Mouse (Mus musculus): ENCODE results near the gene Gm42688. TPM values are rescaled to one million over a fixed set of nuclear protein-coding genes. Genes with fewer than 3 reads are reported as not detected.
A peak's percentile ranks its signal among the peaks of the same experiment; 100 is the strongest.
"Not testable (repeated sequence)": the region's sequence is repeated elsewhere in the genome, so short reads cannot be mapped to it uniquely, and the experiment has no call there.

Gm42688 gene
- polyA plus RNA-seq, 1 experiment from 2014 or later, result 2.9 TPM

- peaks cover 6% of the 10 kb centered on the region; the same call in 1 of the 2 replicates for H3K36me3 ChIP-seq (ENCODE audit: control insufficient read depth, insufficient read depth, low read length)
- H3K27me3 ChIP-seq (ENCODE audit: control insufficient read depth, insufficient read depth, low read depth, low read length), result peaks cover 7% of the 10 kb centered on the region
- H3K27ac ChIP-seq (ENCODE audit: low read length), result no peak within 1 kb of the TSS
- peak within 1 kb of the TSS; percentile 81 for H3K4me2 ChIP-seq (ENCODE audit: low read depth, low read length)
- peak; percentile 83 for ATAC-seq (ENCODE audit: low read depth)
- no peaks in the 10 kb centered on the region for H3K9me3 ChIP-seq (ENCODE audit: control insufficient read depth, low read length)
- H3K4me1 ChIP-seq (replicated peaks; ENCODE audit: control insufficient read depth, insufficient read depth, low read length), result peaks cover 8% of the 10 kb centered on the region
- H3K4me3 ChIP-seq (ENCODE audit: low read length), result peak within 1 kb of the TSS; percentile 56
- H3K9ac ChIP-seq (ENCODE audit: low read length), result peak within 1 kb of the TSS; percentile 54
- WGBS, result 2% methylated on average over 32 of the region's 32 CpGs
These were observed 54.9 kb downstream of the Gm42688 start, which contains the start of the genes Wdr54 and 1700003E16Rik for GRCm38 (mm10) chr6:83156259-83156684. TSS of gene Wdr54 (minus strand) at chr6:83156397. TSS of gene 1700003E16Rik (plus strand) at chr6:83156404.

- not testable (repeated sequence) for H3K4me2 ChIP-seq (ENCODE audit: low read depth, low read length); H3K4me3 ChIP-seq (ENCODE audit: low read length); H3K9me3 ChIP-seq (ENCODE audit: control insufficient read depth, low read length); H3K27ac ChIP-seq (ENCODE audit: low read length); H3K36me3 ChIP-seq (ENCODE audit: control insufficient read depth, insufficient read depth, low read length); H3K9ac ChIP-seq (ENCODE audit: low read length); ATAC-seq (ENCODE audit: low read depth)
- H3K4me1 ChIP-seq (replicated peaks; ENCODE audit: control insufficient read depth, insufficient read depth, low read length), result peaks cover 18% of the 10 kb centered on the region
- H3K27me3 ChIP-seq (ENCODE audit: control insufficient read depth, insufficient read depth, low read depth, low read length), result peaks cover 22% of the 10 kb centered on the region
- WGBS, result 13% methylated on average over 3 of the region's 3 CpGs
These were observed 58.0 kb downstream of the Gm42688 start for GRCm38 (mm10) chr6:83159456-83159855.

MicroRNA genes within 50 kb of the gene (microRNA counts, 519-probe panel; counts per million panel counts)
- 368 counts per million, percentile 2 among the panel's probes with 10 or more counts for microRNA mmu-miR-3470a+mmu-miR-3470b

Small RNAs within 50 kb of the gene (microRNA-seq; reads per million reads assigned to microRNA genes)
- gene Mir3470a, result not detected

Other genes with a start within 250 kb of the Gm42688 start
- gene Sema4f, start 161.8 kb upstream of the Gm42688 start, polyA plus RNA-seq (2015; fragmentation: Nextera tagmentation; extraction: Ambion mirVana), result 14.2 and 14.5 TPM in 2 replicates
- gene M1ap, start 154.7 kb upstream of the Gm42688 start, polyA plus RNA-seq (2015; fragmentation: Nextera tagmentation; extraction: Ambion mirVana), result 2.2 and 2.4 TPM in 2 replicates
- gene Dok1, start 68.1 kb upstream of the Gm42688 start, polyA plus RNA-seq (2015; fragmentation: Nextera tagmentation; extraction: Ambion mirVana), result 16.7 and 17.6 TPM in 2 replicates
- 25.5 and 26.0 TPM in 2 replicates for gene Loxl3, start 67.4 kb upstream of the Gm42688 start, polyA plus RNA-seq (2015; fragmentation: Nextera tagmentation; extraction: Ambion mirVana)
- 195 and 211 TPM in 2 replicates for gene Aup1, start 47.1 kb upstream of the Gm42688 start, polyA plus RNA-seq (2015; fragmentation: Nextera tagmentation; extraction: Ambion mirVana)
- gene Htra2, start 46.3 kb upstream of the Gm42688 start, polyA plus RNA-seq (2015; fragmentation: Nextera tagmentation; extraction: Ambion mirVana), result 61.8 and 64.9 TPM in 2 replicates
- 1.9 and 2.0 TPM in 2 replicates for gene Dqx1, start 43.8 kb upstream of the Gm42688 start, polyA plus RNA-seq (2015; fragmentation: Nextera tagmentation; extraction: Ambion mirVana)
- gene Tlx2, start 31.3 kb upstream of the Gm42688 start, polyA plus RNA-seq (2015; fragmentation: Nextera tagmentation; extraction: Ambion mirVana), result 0.52 and 0.79 TPM in 2 replicates
- gene Pcgf1, start 23.7 kb upstream of the Gm42688 start, polyA plus RNA-seq (2015; fragmentation: Nextera tagmentation; extraction: Ambion mirVana), result 31.7 and 32.5 TPM in 2 replicates
- 0.59 and 0.89 TPM in 2 replicates for gene Lbx2, start 15.2 kb upstream of the Gm42688 start, polyA plus RNA-seq (2015; fragmentation: Nextera tagmentation; extraction: Ambion mirVana)
- 1.1 and 3.7 TPM in 2 replicates for gene Ccdc142, start within 50 bp of the Gm42688 start, polyA plus RNA-seq (2015; fragmentation: Nextera tagmentation; extraction: Ambion mirVana)
- gene Mrpl53, start 7.4 kb downstream of the Gm42688 start, polyA plus RNA-seq (2015; fragmentation: Nextera tagmentation; extraction: Ambion mirVana), result 137 and 138 TPM in 2 replicates
- gene Mogs, start 13.9 kb downstream of the Gm42688 start, polyA plus RNA-seq (2015; fragmentation: Nextera tagmentation; extraction: Ambion mirVana), result 9.0 and 13.7 TPM in 2 replicates
- 109 and 111 TPM in 2 replicates for gene Wbp1, start 19.9 kb downstream of the Gm42688 start, polyA plus RNA-seq (2015; fragmentation: Nextera tagmentation; extraction: Ambion mirVana)
- gene Ino80b, start 23.8 kb downstream of the Gm42688 start, polyA plus RNA-seq (2015; fragmentation: Nextera tagmentation; extraction: Ambion mirVana), result 13.7 and 14.5 TPM in 2 replicates
- gene Rtkn, start 33.8 kb downstream of the Gm42688 start, polyA plus RNA-seq (2015; fragmentation: Nextera tagmentation; extraction: Ambion mirVana), result 44.4 and 47.5 TPM in 2 replicates
- gene Wdr54, start 54.8 kb downstream of the Gm42688 start, polyA plus RNA-seq (2015; fragmentation: Nextera tagmentation; extraction: Ambion mirVana), result 7.2 and 7.6 TPM in 2 replicates
- gene 1700003E16Rik, start 54.8 kb downstream of the Gm42688 start, polyA plus RNA-seq (2015; fragmentation: Nextera tagmentation; extraction: Ambion mirVana), result 11.9 and 15.3 TPM in 2 replicates
- gene Dctn1, start 64.3 kb downstream of the Gm42688 start, polyA plus RNA-seq (2015; fragmentation: Nextera tagmentation; extraction: Ambion mirVana), result 94.5 and 95.6 TPM in 2 replicates
- gene Slc4a5, start 118.2 kb downstream of the Gm42688 start, polyA plus RNA-seq (2015; fragmentation: Nextera tagmentation; extraction: Ambion mirVana), result 2.1 and 3.1 TPM in 2 replicates
- 26.0 and 27.4 TPM in 2 replicates for gene Mthfd2, start 224.3 kb downstream of the Gm42688 start, polyA plus RNA-seq (2015; fragmentation: Nextera tagmentation; extraction: Ambion mirVana)
- gene Mob1a, start 224.4 kb downstream of the Gm42688 start, polyA plus RNA-seq (2015; fragmentation: Nextera tagmentation; extraction: Ambion mirVana), result 72.6 and 72.7 TPM in 2 replicates
- gene Bola3, start 247.5 kb downstream of the Gm42688 start, polyA plus RNA-seq (2015; fragmentation: Nextera tagmentation; extraction: Ambion mirVana), result 132 and 133 TPM in 2 replicates

Data from lung, embryonic 16.5 days (tissue).